Mouse (Mus musculus): ENCODE measurements around the gene Slf1. TPM values are rescaled to one million over a fixed set of nuclear protein-coding genes. Genes with fewer than 3 reads are reported as not detected.

The Slf1 gene
- total RNA-seq (2023), result 21.3 TPM

GRCm38 (mm10) chr13:77134931-77135620 is at the start of gene Slf1, which contains the start of gene 2210408I21Rik:
TSS of gene Slf1 (minus strand) at chr13:77135473.
TSS of gene 2210408I21Rik (plus strand) at chr13:77135540.

Other genes with a start within 250 kb of the Slf1 start
- 1.5 TPM for gene 2210408I21Rik, start 67 bp upstream of the Slf1 start, total RNA-seq (2023)

Data from CD8-positive naive resting alpha-beta T cell, adult 57 days (primary cell).